Mouse (Mus musculus): ENCODE data around the gene Gemin5. TPM values are rescaled to one million over a fixed set of nuclear protein-coding genes. Genes with fewer than 3 reads are reported as not detected.

Gemin5 gene
- polyA plus RNA-seq, 1 experiment from 2014 or later = 11.6 TPM

DNA sequence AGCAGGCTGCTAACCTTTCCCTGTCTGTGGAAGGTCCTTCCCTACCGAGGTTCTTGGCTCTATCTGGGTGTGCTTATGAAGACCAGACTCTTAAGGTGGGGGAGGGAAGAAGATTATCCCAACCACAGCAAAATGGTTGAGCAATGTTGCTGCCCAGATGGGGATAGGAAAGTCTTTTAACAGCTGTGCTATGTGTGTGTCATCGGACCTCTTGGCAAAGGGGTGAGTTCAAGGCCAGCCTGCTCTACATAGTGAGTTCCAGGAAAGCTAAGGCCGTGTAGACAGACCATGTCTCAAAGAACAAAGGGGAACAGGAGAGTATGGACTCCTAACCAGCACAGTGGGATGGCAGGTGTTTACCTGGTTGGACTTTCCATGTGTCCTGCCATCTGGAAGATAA, 95.4 kb downstream of the Gemin5 start:
- Histone ChIP-seq H3K27me3 (ENCODE audit: insufficient read depth, low read length) (no peaks in the 10 kb centered on the region), H3K4me3 (replicated peaks; ENCODE audit: low read depth, low read length) (no peak overlapping the region), H3K9ac (ENCODE audit: low read depth, low read length) (no peak overlapping the region), H3K4me2 (ENCODE audit: low read length) (no peak overlapping the region), H3K27ac (no peak overlapping the region), H3K9me3 (replicated peaks; ENCODE audit: low read length) (no peaks in the 10 kb centered on the region), H3K4me1 (replicated peaks; ENCODE audit: insufficient read depth, low read length) (no peaks in the 10 kb centered on the region), H3K36me3 (ENCODE audit: insufficient read depth, low read length) (no peaks in the 10 kb centered on the region)
- ATAC-seq (replicated peaks; ENCODE audit: low FRiP score, low read depth) = no peak
- DNase-seq (ENCODE audit: low spot score) = no peak
- 85% methylated on average over 3 of the region's 3 CpGs for WGBS
- no peak for TF ChIP-seq CTCF (IDR thresholded peaks at IDR 0.05; ENCODE audit: low read depth)

Other genes with a start within 250 kb of the Gemin5 start
- gene Larp1, start 159.5 kb downstream of the Gemin5 start, polyA plus RNA-seq (2015; fragmentation: Nextera tagmentation; extraction: Ambion mirVana) = 12.9 and 14.0 TPM in 2 replicates
- gene Gm12248, start 75.4 kb downstream of the Gemin5 start, polyA plus RNA-seq (2015; fragmentation: Nextera tagmentation; extraction: Ambion mirVana) = not detected in 2 replicates
- 69.9 and 74.8 TPM in 2 replicates for gene Cnot8, start 64.4 kb downstream of the Gemin5 start, polyA plus RNA-seq (2015; fragmentation: Nextera tagmentation; extraction: Ambion mirVana)
- 139 and 146 TPM in 2 replicates for gene Mrpl22, start 3.1 kb upstream of the Gemin5 start, polyA plus RNA-seq (2015; fragmentation: Nextera tagmentation; extraction: Ambion mirVana)
- gene Igtp, start 31.0 kb upstream of the Gemin5 start, polyA plus RNA-seq (2015; fragmentation: Nextera tagmentation; extraction: Ambion mirVana) = 7.7 and 8.0 TPM in 2 replicates
- gene Irgm2, start 31.1 kb upstream of the Gemin5 start, polyA plus RNA-seq (2015; fragmentation: Nextera tagmentation; extraction: Ambion mirVana) = 4.5 and 4.9 TPM in 2 replicates
- gene 4930438A08Rik, start 106.3 kb upstream of the Gemin5 start, polyA plus RNA-seq (2015; fragmentation: Nextera tagmentation; extraction: Ambion mirVana) = 0.07 TPM in 1 of 2 replicates, not detected in the other
- 11.5 and 15.2 TPM in 2 replicates for gene Zfp692, start 138.5 kb upstream of the Gemin5 start, polyA plus RNA-seq (2015; fragmentation: Nextera tagmentation; extraction: Ambion mirVana)
- 58.1 and 66.3 TPM in 2 replicates for gene Zfp672, start 161.8 kb upstream of the Gemin5 start, polyA plus RNA-seq (2015; fragmentation: Nextera tagmentation; extraction: Ambion mirVana)
- gene Sh3bp5l, start 162.2 kb upstream of the Gemin5 start, polyA plus RNA-seq (2015; fragmentation: Nextera tagmentation; extraction: Ambion mirVana) = 28.3 and 31.9 TPM in 2 replicates
- gene Lypd8, start 210.5 kb upstream of the Gemin5 start, polyA plus RNA-seq (2015; fragmentation: Nextera tagmentation; extraction: Ambion mirVana) = 0.24 and 0.28 TPM in 2 replicates

All from kidney, postnatal 0 days (tissue).